Mouse (Mus musculus) heart, embryonic 14.5 days (tissue): ENCODE measurements at regions not wholly inside any gene's neighbourhood (a gene's known extent, or its start where the extent isn't known, plus 50 kb on each side); places are given as distances from the start of the nearest gene placed in this dataset.

Experiments used
- ATAC-seq: fragments of 200-750 bp; cut with Nextera tagmentation; 2 replicates; pipeline ENCODE4 v1.8.0; 2017; ENCODE audit warnings: low read depth, moderate TSS enrichment; ENCODE audit not compliant: insufficient number of reproducible peaks, insufficient read depth, low FRiP score
- H3K27ac ChIP-seq, 2 experiments: fragments of 200-500 bp in 1 of 2; fragments of 300-500 bp in 1 of 2; sonication (generic) in 1 of 2; replicated peaks in 1 of 2; 2 replicates each; pipeline ENCODE4 v1.5.1; 2012 to 2014; ENCODE audit warnings: low read depth in 2 of 2, low read length in 2 of 2, control low read depth in 1 of 2, mild to moderate bottlenecking in 1 of 2, mixed read lengths in 1 of 2; ENCODE audit not compliant: control insufficient read depth in 1 of 2, insufficient read depth in 1 of 2
- H3K27me3 ChIP-seq: fragments of 300-500 bp; sonication (generic); 2 replicates; pipeline ENCODE4 v1.6.1; 2014; ENCODE audit warnings: mild to moderate bottlenecking, low read length, control low read depth; ENCODE audit not compliant: control insufficient read depth, insufficient read depth
- H3K36me3 ChIP-seq: fragments of 300-500 bp; sonication (generic); 2 replicates; pipeline ENCODE4 v1.6.1; 2014; ENCODE audit warnings: mild to moderate bottlenecking, control low read depth, low read length, mixed read lengths; ENCODE audit not compliant: control insufficient read depth, insufficient read depth
- H3K4me1 ChIP-seq, 2 experiments: fragments of 200-500 bp in 1 of 2; fragments of 300-500 bp in 1 of 2; sonication (generic) in 1 of 2; 2 replicates each; pipeline ENCODE4 v1.6.1; 2012 to 2014; ENCODE audit warnings: low read length in 2 of 2, control low read depth in 1 of 2, mixed read lengths in 1 of 2; ENCODE audit not compliant: control insufficient read depth in 2 of 2, insufficient read depth in 2 of 2
- H3K4me2 ChIP-seq: fragments of 300-500 bp; sonication (generic); 2 replicates; pipeline ENCODE4 v1.6.1; 2014; ENCODE audit warnings: mild to moderate bottlenecking, low read length
- H3K4me3 ChIP-seq, 2 experiments: fragments of 200-500 bp in 1 of 2; fragments of 300-500 bp in 1 of 2; sonication (generic) in 1 of 2; 2 replicates each; pipeline ENCODE4 v1.5.1; 2012 to 2014; ENCODE audit warnings: low read length in 2 of 2, mild to moderate bottlenecking in 2 of 2, control low read depth in 1 of 2, low read depth in 1 of 2, moderate library complexity in 1 of 2; ENCODE audit not compliant: control insufficient read depth in 1 of 2, insufficient read depth in 1 of 2
- H3K9ac ChIP-seq: fragments of 300-500 bp; sonication (generic); 2 replicates; pipeline ENCODE4 v1.6.1; 2014; ENCODE audit warnings: mild to moderate bottlenecking, low read length
- H3K9me3 ChIP-seq: fragments of 300-500 bp; sonication (generic); 2 replicates; pipeline ENCODE4 v1.6.1; 2016; ENCODE audit warnings: low read length, control low read depth; ENCODE audit not compliant: control insufficient read depth
- WGBS: fragments of 180-500 bp; shearing (Covaris S2); extraction: QIAGEN DNeasy Blood & Tissue Kit; methylation state at CpG from one replicate; pipeline ENCODE4 v1.1.7; 2014; 5-methylcytosine and 5-hydroxymethylcytosine counted together

GRCm38 (mm10) chr13:52047937-52048336, 201.5 kb downstream of the Gadd45g start:
- no peak for ATAC-seq
- Histone ChIP-seq H3K27ac (no peak overlapping the region), H3K4me2 (no peak overlapping the region), H3K27me3 (no peaks in the 10 kb centered on the region), H3K4me1 (peaks cover 14 to 17% of the 10 kb centered on the region in 2 experiments), H3K36me3 (no peaks in the 10 kb centered on the region), H3K9ac (no peak overlapping the region), H3K4me3 (no peak overlapping the region), H3K9me3 (no peaks in the 10 kb centered on the region)
- 77% methylated on average over 6 of the region's 6 CpGs for WGBS

GRCm38 (mm10) chr13:52048777-52049176, 202.3 kb downstream of the Gadd45g start:
- 77% methylated on average over 3 of the region's 3 CpGs for WGBS
- no peak overlapping the region for H3K9ac ChIP-seq
- H3K27ac ChIP-seq = no peak overlapping the region
- peaks cover 14 to 17% of the 10 kb centered on the region in 2 experiments for H3K4me1 ChIP-seq
- no peaks in the 10 kb centered on the region for H3K9me3 ChIP-seq
- no peaks in the 10 kb centered on the region for H3K36me3 ChIP-seq
- no peak overlapping the region for H3K4me2 ChIP-seq
- H3K27me3 ChIP-seq = no peaks in the 10 kb centered on the region
- no peak for ATAC-seq
- H3K4me3 ChIP-seq = no peak overlapping the region

GRCm38 (mm10) chr13:52049249-52049648, 202.8 kb downstream of the Gadd45g start:
- 96% methylated on average over 2 of the region's 2 CpGs for WGBS
- H3K4me2 ChIP-seq = no peak overlapping the region
- peaks cover 14 to 17% of the 10 kb centered on the region in 2 experiments for H3K4me1 ChIP-seq
- no peak overlapping the region for H3K9ac ChIP-seq
- no peaks in the 10 kb centered on the region for H3K9me3 ChIP-seq
- no peak overlapping the region for H3K4me3 ChIP-seq
- H3K27ac ChIP-seq = no peak overlapping the region
- no peak for ATAC-seq
- H3K27me3 ChIP-seq = no peaks in the 10 kb centered on the region
- H3K36me3 ChIP-seq = no peaks in the 10 kb centered on the region

GRCm38 (mm10) chr13:52055741-52056140, 209.3 kb downstream of the Gadd45g start:
- Histone ChIP-seq H3K4me1 (no peaks in the 10 kb centered on the region), H3K27ac (no peak overlapping the region), H3K4me3 (no peak overlapping the region), H3K36me3 (no peaks in the 10 kb centered on the region), H3K9ac (no peak overlapping the region), H3K27me3 (no peaks in the 10 kb centered on the region), H3K4me2 (no peak overlapping the region), H3K9me3 (no peaks in the 10 kb centered on the region)
- 85% methylated on average over 8 of the region's 8 CpGs for WGBS
- no peak for ATAC-seq

GRCm38 (mm10) chr13:52057456-52057855, 211.0 kb downstream of the Gadd45g start:
- H3K4me1 ChIP-seq = no peaks in the 10 kb centered on the region
- H3K9ac ChIP-seq = no peak overlapping the region
- no peaks in the 10 kb centered on the region for H3K27me3 ChIP-seq
- no peaks in the 10 kb centered on the region for H3K9me3 ChIP-seq
- no peaks in the 10 kb centered on the region for H3K36me3 ChIP-seq
- H3K4me3 ChIP-seq = no peak overlapping the region
- no peak overlapping the region for H3K4me2 ChIP-seq
- ATAC-seq = no peak
- no peak overlapping the region for H3K27ac ChIP-seq
- 77% methylated on average over 10 of the region's 10 CpGs for WGBS

- Histone ChIP-seq H3K27ac (no peak overlapping the region), H3K9me3 (no peaks in the 10 kb centered on the region), H3K27me3 (no peaks in the 10 kb centered on the region), H3K4me2 (no peak overlapping the region), H3K4me3 (no peak overlapping the region), H3K9ac (no peak overlapping the region), H3K36me3 (no peaks in the 10 kb centered on the region), H3K4me1 (no peaks in the 10 kb centered on the region)
- WGBS = 85% methylated on average over 22 of the region's 22 CpGs
- ATAC-seq = no peak
These were observed 213.4 kb downstream of the Gadd45g start for GRCm38 (mm10) chr13:52059756-52060417.

- H3K27me3 ChIP-seq = no peaks in the 10 kb centered on the region
- 82% methylated on average over 10 of the region's 10 CpGs for WGBS
- no peaks in the 10 kb centered on the region for H3K4me1 ChIP-seq
- H3K4me3 ChIP-seq = no peak overlapping the region
- H3K36me3 ChIP-seq = no peaks in the 10 kb centered on the region
- no peak overlapping the region for H3K9ac ChIP-seq
- H3K4me2 ChIP-seq = no peak overlapping the region
- no peaks in the 10 kb centered on the region for H3K9me3 ChIP-seq
- no peak overlapping the region for H3K27ac ChIP-seq
- ATAC-seq = no peak
These were observed 214.0 kb downstream of the Gadd45g start for GRCm38 (mm10) chr13:52060418-52060870.

GRCm38 (mm10) chr13:52061454-52061853, 215.0 kb downstream of the Gadd45g start:
- Histone ChIP-seq H3K36me3 (no peaks in the 10 kb centered on the region), H3K4me3 (no peak overlapping the region), H3K9ac (no peak overlapping the region), H3K4me2 (no peak overlapping the region), H3K9me3 (no peaks in the 10 kb centered on the region), H3K4me1 (peaks cover 2 to 3% of the 10 kb centered on the region in 2 experiments), H3K27me3 (no peaks in the 10 kb centered on the region), H3K27ac (no peak overlapping the region)
- no peak for ATAC-seq
